Mouse (Mus musculus): ENCODE results near the gene Tspo2. TPM values are rescaled to one million over a fixed set of nuclear protein-coding genes. Genes with fewer than 3 reads are reported as not detected.

The Tspo2 gene
- polyA plus RNA-seq, 1 experiment from 2014 or later = 2.1 TPM

DNA sequence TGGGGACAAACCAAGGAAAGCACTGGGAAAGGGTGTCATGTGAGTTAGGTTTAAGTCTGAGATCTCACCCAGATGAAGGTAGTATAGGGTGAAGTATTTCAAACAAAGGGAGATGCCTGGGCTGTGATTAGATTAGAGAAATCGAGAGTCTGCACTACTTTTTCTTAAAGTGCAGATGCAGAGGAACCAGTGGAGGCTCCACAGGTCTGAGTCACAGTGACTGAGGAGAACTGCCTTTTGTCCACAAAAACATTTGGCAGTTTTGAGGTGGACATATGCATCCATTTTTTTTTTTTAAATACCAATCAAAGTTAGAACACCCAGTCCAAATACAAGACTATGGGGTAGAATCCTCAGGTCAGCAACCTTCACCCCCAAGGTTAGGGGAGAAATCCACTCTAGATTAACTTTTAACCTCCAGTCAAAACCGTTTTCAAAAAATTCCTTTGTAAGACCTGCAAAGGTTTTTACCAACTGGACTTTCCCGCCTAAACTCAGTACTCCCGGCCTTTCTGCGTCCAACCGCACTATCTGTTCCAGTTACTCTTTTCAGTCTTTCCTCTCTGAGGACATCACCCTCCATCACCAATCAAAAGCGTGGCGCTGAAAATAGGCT is 43.3 kb downstream of the Tspo2 start:
- H3K9ac ChIP-seq (ENCODE audit: low read depth, low read length) = peak overlapping the region; percentile 99
- H3K27me3 ChIP-seq (ENCODE audit: control insufficient read depth, insufficient read depth, low read length) = no peaks in the 10 kb centered on the region
- 9% methylated on average over 8 of the region's 8 CpGs for WGBS (ENCODE audit: insufficient replicate concordance)
- peak overlapping the region; percentile 88 for H3K4me2 ChIP-seq
- peak overlapping the region; percentile 96 for H3K4me3 ChIP-seq (ENCODE audit: low read depth, low read length)
- no peaks in the 10 kb centered on the region for H3K9me3 ChIP-seq (replicated peaks; ENCODE audit: control insufficient read depth, low read length)
- ATAC-seq (replicated peaks; ENCODE audit: insufficient number of reproducible peaks, low FRiP score, low TSS enrichment) = no peak
- H3K4me1 ChIP-seq (ENCODE audit: control insufficient read depth, insufficient read depth, low read length) = peaks cover 18% of the 10 kb centered on the region
- no peaks in the 10 kb centered on the region for H3K36me3 ChIP-seq (ENCODE audit: control insufficient read depth, insufficient read depth, low read length)
- peak overlapping the region; percentile 100 for H3K27ac ChIP-seq (ENCODE audit: low read depth, low read length)

DNA sequence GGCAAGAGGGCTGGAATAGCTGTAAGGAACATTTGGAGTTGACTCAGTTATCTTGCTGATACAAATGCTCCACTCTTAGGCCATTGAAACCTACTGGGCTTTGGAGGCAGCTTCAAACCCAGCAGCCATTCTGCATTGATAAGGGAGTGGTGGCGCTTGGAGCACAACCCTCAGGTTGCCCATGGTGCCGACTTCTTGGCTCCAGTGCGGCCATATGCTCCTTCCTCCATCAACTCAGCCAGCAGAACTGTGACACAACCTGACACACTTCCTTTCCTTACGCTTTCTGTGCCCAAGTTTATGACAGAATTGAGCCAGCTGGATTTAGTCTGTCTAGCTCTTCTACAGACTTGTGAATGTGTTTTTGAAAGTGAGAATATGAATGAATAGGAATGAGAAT is 44.2 kb downstream of the Tspo2 start:
- H3K9ac ChIP-seq (ENCODE audit: low read depth, low read length) = 0 out of 2 replicates have a peak overlapping the region, but pooled peaks have one; percentile 3
- WGBS (ENCODE audit: insufficient replicate concordance) = 58% methylated on average over 4 of the region's 4 CpGs

DNA sequence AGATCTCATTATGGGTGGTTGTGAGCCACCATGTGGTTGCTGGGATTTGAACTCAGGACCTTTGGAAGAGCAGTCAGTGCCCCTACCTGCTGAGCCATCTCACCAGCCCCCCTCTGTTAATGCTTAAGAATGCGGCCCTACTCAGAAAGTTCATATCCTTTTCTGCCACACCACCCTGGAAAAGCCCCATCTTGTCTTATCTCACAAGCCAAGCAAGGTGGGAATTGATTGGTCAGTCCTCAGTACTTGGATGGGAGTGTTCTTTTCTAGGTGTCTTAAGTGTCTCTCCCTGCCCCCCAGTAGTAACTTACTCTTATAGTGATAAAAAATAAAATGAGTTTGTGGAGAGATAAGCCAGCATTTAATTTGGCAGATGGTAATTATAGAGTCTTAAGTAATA is 46.6 kb downstream of the Tspo2 start:
- H3K4me3 ChIP-seq (ENCODE audit: low read depth, low read length) = no peak overlapping the region
- WGBS (ENCODE audit: insufficient replicate concordance) = 65% methylated on average over 1 of the region's 1 CpGs

More for the DNA sequence above, 44.2 kb downstream of the Tspo2 start:
- Histone ChIP-seq H3K27ac (ENCODE audit: low read depth, low read length) (peak overlapping the region; percentile 50), H3K4me1 (ENCODE audit: control insufficient read depth, insufficient read depth, low read length) (peaks cover 18% of the 10 kb centered on the region), H3K4me3 (ENCODE audit: low read depth, low read length) (no peak overlapping the region), H3K9me3 (replicated peaks; ENCODE audit: control insufficient read depth, low read length) (no peaks in the 10 kb centered on the region), H3K36me3 (ENCODE audit: control insufficient read depth, insufficient read depth, low read length) (no peaks in the 10 kb centered on the region), H3K27me3 (ENCODE audit: control insufficient read depth, insufficient read depth, low read length) (no peaks in the 10 kb centered on the region), H3K4me2 (peak overlapping the region; percentile 88)
- ATAC-seq (replicated peaks; ENCODE audit: insufficient number of reproducible peaks, low FRiP score, low TSS enrichment) = no peak

GRCm38 (mm10) chr17:48403848-48404247 is 47.5 kb downstream of the Tspo2 start:
- H3K4me3 ChIP-seq (ENCODE audit: low read depth, low read length) = no peak overlapping the region
- peaks cover 13% of the 10 kb centered on the region for H3K4me1 ChIP-seq (ENCODE audit: control insufficient read depth, insufficient read depth, low read length)
- H3K27me3 ChIP-seq (ENCODE audit: control insufficient read depth, insufficient read depth, low read length) = no peaks in the 10 kb centered on the region
- no peak for ATAC-seq (replicated peaks; ENCODE audit: insufficient number of reproducible peaks, low FRiP score, low TSS enrichment)
- H3K36me3 ChIP-seq (ENCODE audit: control insufficient read depth, insufficient read depth, low read length) = peaks cover 10% of the 10 kb centered on the region; the same call in 1 of the 2 replicates
- no peak overlapping the region for H3K9ac ChIP-seq (ENCODE audit: low read depth, low read length)
- 84% methylated on average over 2 of the region's 2 CpGs for WGBS (ENCODE audit: insufficient replicate concordance)
- no peaks in the 10 kb centered on the region for H3K9me3 ChIP-seq (replicated peaks; ENCODE audit: control insufficient read depth, low read length)
- no peak overlapping the region for H3K27ac ChIP-seq (ENCODE audit: low read depth, low read length)
- no peak overlapping the region for H3K4me2 ChIP-seq

More for the DNA sequence above, 46.6 kb downstream of the Tspo2 start:
- no peak overlapping the region for H3K27ac ChIP-seq (ENCODE audit: low read depth, low read length)
- H3K27me3 ChIP-seq (ENCODE audit: control insufficient read depth, insufficient read depth, low read length) = no peaks in the 10 kb centered on the region
- H3K9ac ChIP-seq (ENCODE audit: low read depth, low read length) = no peak overlapping the region
- H3K9me3 ChIP-seq (replicated peaks; ENCODE audit: control insufficient read depth, low read length) = no peaks in the 10 kb centered on the region
- peaks cover 2% of the 10 kb centered on the region; the same call in 1 of the 2 replicates for H3K36me3 ChIP-seq (ENCODE audit: control insufficient read depth, insufficient read depth, low read length)
- H3K4me2 ChIP-seq = no peak overlapping the region
- ATAC-seq (replicated peaks; ENCODE audit: insufficient number of reproducible peaks, low FRiP score, low TSS enrichment) = no peak
- H3K4me1 ChIP-seq (ENCODE audit: control insufficient read depth, insufficient read depth, low read length) = peaks cover 13% of the 10 kb centered on the region

GRCm38 (mm10) chr17:48402751-48403150 is 48.6 kb downstream of the Tspo2 start:
- no peaks in the 10 kb centered on the region for H3K9me3 ChIP-seq (replicated peaks; ENCODE audit: control insufficient read depth, low read length)
- no peaks in the 10 kb centered on the region for H3K27me3 ChIP-seq (ENCODE audit: control insufficient read depth, insufficient read depth, low read length)
- peaks cover 11% of the 10 kb centered on the region for H3K4me1 ChIP-seq (ENCODE audit: control insufficient read depth, insufficient read depth, low read length)
- H3K27ac ChIP-seq (ENCODE audit: low read depth, low read length) = no peak overlapping the region
- H3K36me3 ChIP-seq (ENCODE audit: control insufficient read depth, insufficient read depth, low read length) = peaks cover 16% of the 10 kb centered on the region; the same call in 1 of the 2 replicates
- H3K9ac ChIP-seq (ENCODE audit: low read depth, low read length) = no peak overlapping the region
- no peak overlapping the region for H3K4me3 ChIP-seq (ENCODE audit: low read depth, low read length)
- WGBS (ENCODE audit: insufficient replicate concordance) = 92% methylated on average over 3 of the region's 3 CpGs
- ATAC-seq (replicated peaks; ENCODE audit: insufficient number of reproducible peaks, low FRiP score, low TSS enrichment) = no peak
- H3K4me2 ChIP-seq = no peak overlapping the region

- H3K9ac ChIP-seq (ENCODE audit: low read depth, low read length) = no peak overlapping the region
- WGBS (ENCODE audit: insufficient replicate concordance) = 90% methylated on average over 4 of the region's 4 CpGs
These were observed 49.6 kb downstream of the Tspo2 start for GRCm38 (mm10) chr17:48401710-48402109.

More at GRCm38 (mm10) chr17:48401710-48402109, 49.6 kb downstream of the Tspo2 start:
- Histone ChIP-seq H3K4me1 (ENCODE audit: control insufficient read depth, insufficient read depth, low read length) (0 out of 2 replicates have a peak, but pooled peaks cover 2% of the 10 kb centered on the region), H3K4me3 (ENCODE audit: low read depth, low read length) (no peak overlapping the region), H3K27ac (ENCODE audit: low read depth, low read length) (no peak overlapping the region), H3K27me3 (ENCODE audit: control insufficient read depth, insufficient read depth, low read length) (no peaks in the 10 kb centered on the region), H3K9me3 (replicated peaks; ENCODE audit: control insufficient read depth, low read length) (no peaks in the 10 kb centered on the region), H3K36me3 (ENCODE audit: control insufficient read depth, insufficient read depth, low read length) (peaks cover 16% of the 10 kb centered on the region; the same call in 1 of the 2 replicates), H3K4me2 (no peak overlapping the region)
- ATAC-seq (replicated peaks; ENCODE audit: insufficient number of reproducible peaks, low FRiP score, low TSS enrichment) = no peak

Other genes starting within 250 kb of the Tspo2 start
- gene Trem1, start 218.8 kb downstream of the Tspo2 start, polyA plus RNA-seq (2014; fragmentation: Nextera tagmentation; extraction: Ambion mirVana) = 0.13 and 0.20 TPM in 2 replicates
- gene Trem3, start 203.7 kb downstream of the Tspo2 start, polyA plus RNA-seq (2014; fragmentation: Nextera tagmentation; extraction: Ambion mirVana) = not detected in 2 replicates
- gene Treml4, start 187.2 kb downstream of the Tspo2 start, polyA plus RNA-seq (2014; fragmentation: Nextera tagmentation; extraction: Ambion mirVana) = 0.69 and 0.79 TPM in 2 replicates
- 0.66 and 0.79 TPM in 2 replicates for gene Treml2, start 152.0 kb downstream of the Tspo2 start, polyA plus RNA-seq (2014; fragmentation: Nextera tagmentation; extraction: Ambion mirVana)
- gene B430306N03Rik, start 135.4 kb downstream of the Tspo2 start, polyA plus RNA-seq (2014; fragmentation: Nextera tagmentation; extraction: Ambion mirVana) = 0.30 TPM in 1 of 2 replicates, not detected in the other
- 1.1 and 1.5 TPM in 2 replicates for gene Trem2, start 105.1 kb downstream of the Tspo2 start, polyA plus RNA-seq (2014; fragmentation: Nextera tagmentation; extraction: Ambion mirVana)
- 4.3 and 5.0 TPM in 2 replicates for gene Treml1, start 91.6 kb downstream of the Tspo2 start, polyA plus RNA-seq (2014; fragmentation: Nextera tagmentation; extraction: Ambion mirVana)
- gene Nfya, start 41.6 kb downstream of the Tspo2 start, polyA plus RNA-seq (2014; fragmentation: Nextera tagmentation; extraction: Ambion mirVana) = 16.9 and 19.6 TPM in 2 replicates
- 47.4 and 48.0 TPM in 2 replicates for gene Oard1, start 41.5 kb downstream of the Tspo2 start, polyA plus RNA-seq (2014; fragmentation: Nextera tagmentation; extraction: Ambion mirVana)
- 213 and 216 TPM in 2 replicates for gene Apobec2, start 18.6 kb downstream of the Tspo2 start, polyA plus RNA-seq (2014; fragmentation: Nextera tagmentation; extraction: Ambion mirVana)
- gene Unc5cl, start 3.4 kb upstream of the Tspo2 start, polyA plus RNA-seq (2014; fragmentation: Nextera tagmentation; extraction: Ambion mirVana) = 0.17 and 0.23 TPM in 2 replicates